Mouse (Mus musculus) gastrocnemius, adult 8-10 months (tissue): ENCODE data around the gene Kcp. TPM values are rescaled to one million over a fixed set of nuclear protein-coding genes. Genes with fewer than 3 reads are reported as not detected.
A peak's percentile ranks its signal among the peaks of the same experiment; 100 is the strongest.

Experiments
- DNase-seq, 2 experiments: peaks; one replicate each; pipeline ENCODE4 v3.0.0; 2022; ENCODE audit warnings: low spot score in 2 of 2
- total RNA-seq, 4 experiments: library from RNA; stranded (reverse); gene quantifications; 2 replicates each; pipeline ENCODE4 v1.2.4; 2022

Kcp gene
- total RNA-seq, 4 experiments from 2014 or later, result 2.2 to 6.0 (median 4.4) TPM

DNA sequence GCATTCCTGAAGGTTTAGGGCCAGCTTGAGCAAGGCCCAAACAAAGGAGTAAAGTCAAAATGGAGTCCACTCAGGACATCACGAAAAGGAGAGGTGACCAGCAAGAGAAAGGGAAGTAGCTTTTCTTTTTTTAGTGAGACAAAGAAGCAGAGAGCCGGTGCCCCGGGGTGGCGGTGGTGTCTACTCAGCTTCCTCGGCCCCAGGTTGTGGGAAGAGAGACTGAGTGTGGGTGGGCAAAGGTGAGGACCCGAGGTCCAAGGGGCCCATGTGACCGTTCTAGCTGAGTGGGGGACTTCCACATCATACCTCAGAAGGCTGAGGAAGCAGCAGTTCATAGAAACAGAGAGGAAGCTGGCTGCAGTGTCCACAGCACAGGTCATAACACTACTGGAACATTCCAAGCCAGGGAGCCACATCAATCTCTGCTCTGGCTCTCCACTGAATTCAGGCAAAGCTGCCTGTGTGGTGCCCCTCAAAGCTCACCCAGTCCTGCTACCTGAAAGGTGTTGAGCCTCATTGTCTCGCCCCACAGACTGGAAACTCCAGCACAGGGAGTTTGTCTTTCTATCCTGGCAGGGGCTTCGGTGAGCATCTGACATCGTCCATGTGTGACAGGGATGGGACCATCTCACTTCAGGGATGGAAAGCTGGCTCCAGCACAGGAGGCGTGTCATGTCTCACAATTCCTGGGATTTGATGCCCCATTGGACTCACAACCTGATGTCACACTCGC is 15.7 kb upstream of the Kcp start:
- DNase-seq, result no peak

DNA sequence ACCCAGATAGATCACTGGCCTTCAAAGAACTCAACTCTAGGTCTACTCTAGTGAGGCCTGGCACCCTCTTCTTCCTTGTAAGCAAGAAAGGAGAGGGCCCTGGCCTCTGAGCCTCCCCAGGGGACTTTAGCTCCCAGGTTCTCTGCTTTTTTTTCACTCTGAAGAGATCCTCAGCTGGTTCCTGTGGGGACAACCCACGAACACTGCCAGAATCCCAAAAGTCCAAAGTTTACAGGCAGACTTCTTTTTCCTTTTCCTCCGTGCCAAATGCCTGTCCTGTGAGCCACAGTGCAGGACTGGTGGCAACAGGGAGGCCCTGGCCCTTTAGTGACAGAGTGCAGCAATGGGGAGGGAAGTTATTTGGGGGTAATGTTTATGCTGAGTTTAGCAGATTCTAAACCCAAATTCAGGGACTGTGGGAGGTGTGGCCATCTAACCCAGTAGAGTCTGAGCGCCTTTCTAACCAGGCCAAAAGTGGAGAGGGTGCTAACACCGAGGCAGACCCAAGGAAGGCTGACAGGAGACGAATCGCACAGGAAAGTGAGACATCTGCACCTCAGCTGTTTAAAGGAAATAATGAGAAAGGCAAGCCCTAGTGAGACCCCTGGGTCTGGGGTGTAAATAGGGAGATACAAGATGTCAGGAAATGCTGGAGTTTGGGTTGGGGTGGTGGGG is 15.0 kb upstream of the Kcp start:
- DNase-seq, result no peak

DNA sequence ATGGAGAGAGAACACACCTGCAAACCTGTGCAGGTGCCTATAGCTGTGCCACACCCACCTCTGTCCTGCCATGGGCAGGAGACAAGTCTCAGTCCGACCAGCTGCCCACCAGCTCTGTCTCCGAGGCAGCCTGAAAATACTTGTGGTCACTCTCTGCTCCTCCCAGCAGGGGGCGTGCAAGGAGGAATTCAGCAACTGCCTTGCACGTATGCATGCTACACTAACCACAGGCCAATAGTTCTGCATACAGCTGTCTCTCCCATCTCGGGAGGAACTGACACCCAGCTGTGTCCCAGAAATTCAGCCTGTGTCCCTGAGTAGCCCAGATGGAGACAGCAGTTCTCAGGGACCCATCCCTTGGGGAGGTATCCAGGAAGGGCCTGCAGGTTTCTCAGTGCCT is 9.4 kb upstream of the Kcp start:
- peak; percentile 46 to 54 for DNase-seq

DNA sequence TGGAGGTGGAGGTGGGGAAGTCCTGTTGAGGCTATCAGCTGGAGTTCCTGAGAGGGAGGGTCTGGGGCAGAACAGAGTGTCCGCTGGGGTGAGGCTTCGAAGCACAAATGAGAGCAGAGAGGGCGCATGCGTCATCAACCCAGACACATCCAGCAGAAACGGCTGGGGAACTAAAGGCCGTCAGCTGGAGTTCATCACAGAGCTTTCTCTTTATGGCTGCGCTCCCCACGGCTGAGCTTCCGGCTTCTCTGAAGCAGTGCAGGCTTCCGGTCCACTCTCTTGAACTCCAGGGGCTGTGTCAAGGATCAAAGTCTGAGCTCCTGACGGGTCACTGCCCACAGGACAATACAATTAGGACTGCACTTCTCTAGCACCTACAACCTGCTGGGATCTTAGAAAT is 5.5 kb upstream of the Kcp start:
- no peak for DNase-seq

DNA sequence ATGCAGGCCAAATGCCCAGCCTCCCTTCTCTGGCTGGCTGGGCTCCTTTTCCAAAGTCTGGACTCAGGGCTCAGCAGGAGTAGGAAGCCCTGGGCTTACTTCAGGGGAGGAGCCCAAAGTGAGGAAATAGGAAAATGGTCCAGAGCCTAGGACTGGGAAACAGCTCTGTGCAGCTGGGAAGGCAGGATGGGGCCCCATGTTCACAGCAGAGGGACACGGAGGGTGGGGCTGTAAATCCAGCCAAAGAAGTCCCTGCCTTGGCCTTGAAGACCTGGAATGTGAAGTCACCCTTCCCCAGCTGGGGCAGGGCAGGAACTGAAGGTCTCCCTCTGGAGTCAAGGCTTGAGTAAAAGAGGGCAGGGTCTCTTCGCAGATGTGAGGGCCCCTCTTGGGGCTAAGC is 1.3 kb upstream of the Kcp start:
- peak in 1 of 2 experiments; percentile 40 for DNase-seq

DNA sequence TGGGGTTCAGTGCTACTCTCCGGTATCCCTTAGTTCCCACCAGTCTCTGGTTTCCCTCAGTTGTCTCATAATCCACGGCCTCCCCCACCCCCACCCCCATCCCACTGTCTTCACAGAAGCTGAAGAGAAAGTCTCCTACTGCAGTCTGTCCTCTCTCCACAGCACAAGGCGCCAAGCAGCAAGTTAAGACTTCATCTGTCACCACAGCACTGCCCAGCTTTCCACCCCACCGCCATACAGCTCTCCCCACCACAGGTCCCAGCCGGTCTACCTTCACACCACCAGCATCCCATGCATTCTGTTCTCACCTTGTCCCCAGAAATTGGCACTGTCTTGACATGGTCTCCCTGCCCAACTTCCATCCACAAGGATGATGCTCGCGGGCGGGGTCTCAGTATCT is 918 bp downstream of the Kcp start:
- DNase-seq, result no peak

DNA sequence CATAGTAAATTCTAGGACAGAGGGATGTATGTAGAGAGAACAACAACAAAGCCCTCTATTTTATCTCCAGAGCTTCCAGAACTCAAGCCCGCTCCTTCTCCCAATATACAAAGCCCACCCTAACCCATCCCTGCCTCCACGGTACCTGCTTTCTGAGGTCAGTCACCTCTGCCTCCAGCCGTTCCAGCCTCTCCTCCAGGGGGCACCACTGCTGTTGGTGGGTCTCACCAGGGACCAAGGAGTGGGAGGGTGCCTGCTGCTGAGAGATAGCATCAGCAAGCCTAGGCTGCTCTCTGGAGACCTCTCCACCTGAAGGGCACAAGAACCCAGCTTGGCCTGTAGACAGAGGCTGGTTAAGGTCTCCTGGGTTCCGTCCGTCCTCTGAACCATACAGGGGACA is 2.3 kb downstream of the Kcp start:
- DNase-seq, result no peak

DNA sequence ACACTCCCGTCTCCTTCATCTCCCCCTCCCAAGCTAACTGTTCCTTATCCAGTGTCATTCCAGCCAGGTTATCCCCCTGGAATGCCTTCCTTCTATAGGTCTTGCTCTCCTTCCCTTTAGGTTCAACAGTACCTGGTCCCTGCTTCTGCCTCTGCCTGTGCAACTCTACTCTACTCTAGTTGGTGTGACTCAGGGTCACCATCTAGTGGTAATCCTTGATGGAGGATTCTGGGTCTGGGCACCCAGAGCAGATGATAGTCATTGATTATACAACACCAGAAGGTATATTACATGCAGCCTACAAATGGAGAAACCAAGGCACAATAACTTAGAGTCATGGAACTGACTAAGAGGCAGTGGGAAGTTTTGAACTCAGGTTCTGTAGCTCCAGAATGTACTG is 6.2 kb downstream of the Kcp start:
- no peak for DNase-seq

DNA sequence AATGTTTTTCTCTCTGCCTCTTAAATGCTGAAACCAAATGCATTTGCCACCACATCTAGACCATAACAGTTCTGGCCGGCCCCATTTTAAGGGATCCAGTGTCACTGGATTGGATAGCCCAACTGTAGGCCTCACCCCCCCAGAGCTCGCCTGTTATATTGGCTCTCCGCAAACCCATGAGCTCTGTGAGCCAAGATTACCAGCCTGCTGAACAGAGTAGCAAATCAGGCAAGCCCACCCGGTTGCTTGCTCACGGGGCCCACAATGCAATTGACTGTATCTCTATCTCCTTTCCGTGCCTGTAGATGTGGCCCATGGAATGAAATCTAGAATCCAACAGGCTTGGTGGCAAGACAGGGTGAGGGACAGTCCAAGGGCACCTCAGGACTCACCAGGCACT is 6.9 kb downstream of the Kcp start:
- no peak for DNase-seq

DNA sequence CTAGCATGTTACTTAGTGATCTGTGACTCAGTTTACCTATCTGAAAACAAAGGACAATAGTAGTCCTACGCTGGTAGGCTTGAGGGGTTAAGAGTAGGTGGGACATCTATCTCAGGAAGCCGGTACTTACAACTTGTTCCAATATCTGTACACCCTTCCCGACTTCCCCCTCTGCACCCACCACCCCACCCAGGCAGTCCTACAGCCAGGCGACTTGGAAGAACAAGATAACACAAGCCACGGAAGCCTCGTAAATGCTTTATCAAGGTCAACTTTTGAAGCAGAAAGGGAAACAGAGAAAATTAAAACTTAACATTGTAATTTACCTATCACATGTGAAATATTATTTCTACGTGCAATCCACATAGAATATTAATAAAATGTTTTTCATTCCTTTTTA is 7.6 kb downstream of the Kcp start:
- DNase-seq, result no peak

DNA sequence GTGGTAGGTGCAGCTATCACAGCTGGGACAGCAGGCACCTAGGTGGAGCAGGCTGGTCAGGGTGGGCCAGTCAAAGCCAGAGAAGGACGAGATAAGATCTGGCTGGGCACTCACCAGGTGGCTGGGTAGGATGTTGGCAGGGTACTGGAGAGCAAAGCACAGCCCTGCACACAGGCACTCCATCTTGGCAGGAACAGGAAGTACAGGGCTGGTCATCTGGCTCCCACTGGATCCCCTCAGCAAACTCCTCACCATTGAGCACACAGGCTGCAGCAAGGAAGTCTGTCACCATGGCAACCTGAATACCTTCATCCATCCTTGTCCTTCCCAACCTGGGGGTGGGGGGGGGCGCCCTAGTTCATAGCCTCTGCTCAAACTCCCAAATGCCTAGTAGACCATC is 10.0 kb downstream of the Kcp start:
- DNase-seq, result no peak

DNA sequence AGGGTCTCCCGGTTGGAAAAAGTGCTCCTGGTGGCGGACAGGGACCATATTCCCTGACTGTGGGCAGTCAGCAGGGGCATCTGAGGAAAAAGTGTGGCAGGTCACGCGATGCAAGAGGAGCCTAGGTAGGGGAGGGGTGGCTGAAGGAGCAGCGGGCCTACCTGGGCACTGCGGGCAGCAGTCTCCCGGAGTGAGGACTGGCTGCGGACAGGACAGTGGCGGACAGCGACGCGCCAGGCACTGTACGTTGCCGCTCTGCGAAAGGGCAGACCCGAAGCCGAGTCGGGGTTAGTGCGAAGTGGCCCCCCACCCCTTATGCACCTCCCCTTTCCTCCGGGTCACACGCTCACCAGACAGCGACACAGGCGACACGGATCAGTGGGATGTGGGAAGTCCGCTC is 11.5 kb downstream of the Kcp start:
- no peak for DNase-seq

DNA sequence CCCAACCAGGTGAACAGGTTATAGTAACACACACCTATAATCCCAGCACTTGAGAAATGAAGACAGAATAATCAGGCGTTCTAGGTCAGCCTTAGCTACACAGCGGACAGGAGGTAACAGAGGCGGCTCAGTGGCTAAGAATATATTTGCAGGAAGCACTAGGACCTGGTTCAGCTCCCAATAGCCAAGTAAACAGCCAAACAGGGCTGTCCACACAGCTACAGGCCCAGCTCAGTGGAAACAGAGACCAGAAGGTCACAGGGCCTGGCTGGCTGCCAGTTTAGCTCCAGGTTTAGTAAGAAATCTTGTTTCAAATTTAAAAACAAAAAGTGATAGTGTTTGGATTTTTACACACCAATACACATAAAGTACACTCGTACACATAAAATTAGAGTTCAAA is 13.7 kb downstream of the Kcp start:
- peak in 1 of 2 experiments; percentile 40 for DNase-seq

DNA sequence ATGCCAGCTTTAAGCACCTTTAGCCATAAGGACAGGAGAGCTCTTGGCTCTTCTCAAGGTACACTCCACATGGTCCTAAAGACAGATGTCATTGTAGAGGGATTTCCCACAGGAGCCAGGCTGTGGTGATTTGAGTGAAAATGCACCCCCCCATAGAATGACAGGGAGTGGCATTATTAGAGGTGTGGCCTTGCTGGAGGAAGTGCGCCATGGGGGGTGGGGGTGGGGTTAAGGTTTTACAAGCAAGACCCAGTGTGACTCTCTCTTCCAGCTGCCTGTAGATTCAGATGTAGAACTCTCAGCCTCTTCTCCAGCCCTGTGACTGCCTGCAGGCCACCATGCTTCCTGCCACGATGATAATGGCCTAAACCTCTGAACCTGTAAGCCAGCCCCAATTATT is 21.8 kb downstream of the Kcp start:
- no peak for DNase-seq

DNA sequence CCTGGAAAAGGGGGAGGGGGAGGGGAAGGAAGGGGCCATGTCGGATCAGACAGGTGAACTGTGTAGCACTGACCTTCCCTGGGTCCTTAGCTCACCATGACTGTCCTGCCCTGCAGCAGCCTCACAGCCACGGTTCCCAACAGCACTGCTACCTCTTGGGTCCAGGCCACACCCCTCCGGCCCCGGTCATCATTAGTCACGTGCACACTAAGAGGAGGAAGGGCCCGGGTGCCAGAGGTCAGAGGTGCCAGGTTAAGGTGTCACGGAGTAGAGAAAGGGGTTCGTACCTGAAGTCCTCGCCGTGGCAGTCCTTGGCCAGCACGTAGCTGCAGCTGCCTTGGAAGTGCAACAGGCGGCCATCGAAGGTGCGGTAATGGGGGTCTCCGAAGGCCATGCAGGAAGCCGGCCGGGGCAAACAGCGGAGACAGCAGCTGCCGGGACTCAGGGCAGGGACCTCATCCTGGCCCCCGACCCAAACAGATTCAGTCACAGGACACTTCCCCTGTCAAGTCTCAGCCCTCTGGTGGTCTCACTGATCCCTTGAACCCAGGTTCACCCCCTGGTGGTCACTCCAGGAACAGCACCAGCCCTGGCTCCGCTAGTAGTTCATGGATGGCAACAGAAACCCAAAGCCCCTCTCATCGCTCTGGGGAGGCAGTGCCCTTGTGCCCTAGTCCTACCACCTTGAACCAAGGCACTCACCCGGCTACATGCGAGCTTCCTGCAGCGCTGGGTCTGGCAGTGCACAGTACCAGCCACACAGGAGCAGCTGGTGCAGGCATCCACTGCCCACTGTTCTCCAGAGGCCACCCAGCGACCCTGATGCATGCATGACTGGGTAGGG is 22.8 kb downstream of the Kcp start:
- DNase-seq, result peak; percentile 31 to 38

DNA sequence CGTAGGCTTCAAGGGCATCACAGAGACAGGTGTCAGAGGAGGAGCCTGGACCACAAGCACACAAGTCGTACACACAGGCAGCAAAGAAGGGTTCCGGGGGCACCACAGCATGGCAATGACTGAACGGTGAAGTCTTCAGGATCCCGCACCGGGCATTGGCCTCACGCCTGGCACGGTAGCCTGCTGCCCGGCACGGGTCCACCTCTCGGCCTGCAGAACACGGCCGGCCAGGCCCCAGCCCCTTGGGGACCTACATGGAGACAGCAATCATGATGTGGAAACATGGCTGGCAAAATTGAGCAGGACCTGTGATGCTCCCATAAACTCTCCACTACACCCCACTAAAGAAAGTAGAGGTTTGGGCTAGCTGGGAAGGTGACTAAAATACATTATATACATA is 25.1 kb downstream of the Kcp start:
- DNase-seq, result no peak

DNA sequence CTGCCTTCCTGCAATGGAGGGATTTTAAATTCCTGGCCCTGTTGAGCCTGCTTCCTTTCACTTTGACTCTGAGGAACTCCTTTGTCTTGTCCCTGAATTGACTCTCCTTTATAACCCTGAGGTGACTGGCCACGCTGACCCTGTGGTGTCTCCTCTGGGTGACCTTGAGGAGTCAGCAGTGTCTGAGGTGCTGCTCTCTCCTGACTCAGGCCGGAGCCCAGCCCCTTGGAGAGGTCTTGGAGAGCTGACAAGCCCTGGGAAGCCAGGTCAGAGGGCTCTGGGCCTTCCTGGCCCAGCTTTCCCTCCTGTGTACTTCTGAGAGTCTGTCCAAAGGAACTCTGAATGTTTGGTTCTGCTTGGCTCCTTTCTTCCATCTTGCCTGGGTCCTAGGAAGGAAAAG is 33.0 kb downstream of the Kcp start:
- DNase-seq, result no peak

DNA sequence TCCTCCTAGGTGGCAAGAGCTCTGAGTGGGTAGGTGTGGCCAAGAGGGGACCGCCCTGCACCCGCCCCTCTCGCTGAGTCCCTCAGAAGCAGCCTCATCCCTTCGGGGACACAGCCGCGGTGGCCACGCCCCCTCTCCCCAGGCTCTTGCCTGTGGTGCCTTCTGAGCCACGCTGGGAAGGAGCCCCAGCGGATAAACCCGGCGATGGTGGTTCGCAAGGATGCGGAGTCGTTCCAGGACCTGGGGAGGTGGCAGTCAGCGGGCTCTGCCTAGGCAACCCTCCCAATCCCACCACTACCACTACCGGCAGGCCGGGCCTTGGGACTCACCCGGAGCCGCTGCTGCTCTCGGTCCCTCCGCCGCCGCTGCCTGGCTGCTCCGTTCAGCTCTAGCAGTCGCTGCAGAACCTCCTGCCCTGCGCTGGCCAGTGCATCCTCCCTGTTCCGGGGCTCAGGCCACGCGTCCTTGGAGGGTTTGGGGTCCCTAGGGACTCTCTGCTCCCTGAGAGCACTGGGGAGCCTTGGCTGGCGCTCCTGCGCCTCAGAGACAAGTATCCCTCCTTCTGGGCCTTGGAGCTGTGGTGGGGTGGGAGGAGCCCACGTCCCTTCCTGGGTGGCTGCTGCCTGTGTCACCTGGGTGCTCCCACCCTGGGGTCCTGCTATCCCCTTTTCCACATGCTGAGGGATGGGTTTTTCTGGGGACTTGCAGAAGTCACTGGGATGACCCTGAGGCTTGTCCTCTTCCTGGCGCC is 33.6 kb downstream of the Kcp start:
- peak; percentile 45 to 64 for DNase-seq

DNA sequence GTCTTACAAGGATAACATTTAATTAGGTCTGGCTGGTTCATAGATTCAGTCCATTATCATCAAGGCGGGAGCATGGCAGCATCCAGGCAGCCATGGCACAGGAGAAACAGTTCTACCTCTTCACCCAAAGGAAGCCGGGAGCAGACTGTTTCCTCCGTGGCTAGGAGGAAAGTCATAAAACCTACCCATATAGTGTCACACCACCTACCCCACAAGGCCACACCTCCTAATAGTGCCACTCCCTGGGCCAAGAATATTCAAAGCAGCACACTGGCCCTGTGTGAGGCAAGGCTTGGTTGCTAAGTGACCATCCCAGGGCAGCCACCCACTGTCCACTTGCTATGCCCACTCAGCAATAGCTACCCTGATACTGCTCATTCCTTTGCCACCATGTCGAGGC is 36.6 kb downstream of the Kcp start, which contains the start of gene Atp6v1fnb:
Atp6v1fnb (plus strand) TSS at position 301 of the 400 bp plus-strand sequence.
- no peak for DNase-seq

DNA sequence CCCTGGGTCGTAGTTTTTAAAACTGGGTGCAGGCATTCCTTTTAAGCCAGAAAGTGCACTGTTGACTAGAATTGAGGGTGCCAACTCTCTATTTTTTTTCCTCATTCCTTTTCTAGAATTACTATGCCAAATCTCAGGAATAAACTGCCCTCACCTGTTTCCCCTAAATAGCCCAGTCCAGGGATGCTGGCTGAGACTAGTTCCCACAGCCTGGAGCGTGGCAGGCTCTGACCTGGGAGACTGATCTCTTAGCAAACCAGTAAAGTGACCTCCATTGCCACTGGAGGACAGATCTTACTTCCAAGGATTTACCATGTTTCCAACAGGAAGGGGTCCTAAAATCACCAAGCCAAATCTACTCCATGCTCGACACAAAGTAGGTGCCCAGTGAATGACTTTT is 38.9 kb downstream of the Kcp start:
- no peak for DNase-seq

DNA sequence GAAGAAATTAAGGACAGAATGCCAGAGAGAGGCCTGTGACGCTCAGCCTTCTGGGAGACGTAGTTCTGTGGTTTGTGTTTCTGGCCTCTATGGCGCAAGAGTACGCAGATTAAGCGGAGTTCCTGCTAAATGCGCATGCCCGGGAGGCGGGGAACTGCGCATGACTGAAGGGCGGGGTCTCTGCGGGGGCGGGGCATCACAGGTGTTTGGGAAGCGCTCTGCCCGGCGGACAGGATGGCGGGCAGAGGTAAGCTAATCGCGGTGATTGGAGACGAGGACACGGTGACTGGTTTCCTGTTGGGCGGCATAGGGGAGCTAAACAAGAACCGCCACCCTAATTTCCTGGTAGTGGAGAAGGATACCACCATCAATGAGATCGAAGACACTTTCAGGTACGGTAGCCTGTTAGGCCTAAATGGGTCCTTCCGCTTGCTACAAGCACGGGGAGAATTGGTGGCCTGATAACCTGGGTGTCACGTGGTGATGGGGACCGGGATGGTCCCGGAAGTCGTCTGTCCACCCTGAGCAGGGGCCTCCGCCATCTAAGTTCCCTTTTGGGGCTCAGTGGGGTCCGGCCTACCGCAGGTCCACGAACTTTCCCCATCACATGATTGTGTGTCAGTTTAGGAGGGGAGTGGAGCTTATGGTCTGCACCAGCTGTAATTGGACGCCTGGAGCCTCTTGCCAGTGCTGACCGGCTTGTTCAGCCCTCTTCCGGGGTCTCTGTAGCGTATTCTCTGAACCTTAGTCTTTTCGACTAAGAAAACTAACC is 40.0 kb downstream of the Kcp start, which contains the start of gene Atp6v1f:
Atp6v1f (plus strand) TSS at position 136 of the 772 bp plus-strand sequence.
- DNase-seq, result peak; percentile 78 to 86
